Mouse (Mus musculus) midbrain, postnatal 0 days (tissue): ENCODE data around the gene Osbpl2. TPM values are rescaled to one million over a fixed set of nuclear protein-coding genes. Genes with fewer than 3 reads are reported as not detected.

ENCODE experiments used
- ATAC-seq: fragments of 200-750 bp; cut with Nextera tagmentation; 2 replicates; pipeline ENCODE4 v1.8.0; 2017; ENCODE audit warnings: moderate number of reproducible peaks, mild to moderate bottlenecking, moderate TSS enrichment, moderate library complexity; ENCODE audit not compliant: low FRiP score
- DNase-seq: peaks from one replicate; pipeline ENCODE4 v3.0.0-alpha.2; 2015; ENCODE audit warnings: low spot score
- H3K27ac ChIP-seq: fragments of 300-500 bp; sonication (generic); 2 replicates; pipeline ENCODE4 v1.5.1; 2014; ENCODE audit warnings: low read depth, mild to moderate bottlenecking, low read length, mixed read lengths
- H3K27me3 ChIP-seq: fragments of 300-500 bp; sonication (generic); 2 replicates; pipeline ENCODE4 v1.6.1; 2014; ENCODE audit warnings: low read length, control low read depth, mixed read lengths; ENCODE audit not compliant: insufficient read depth
- H3K36me3 ChIP-seq: fragments of 300-500 bp; sonication (generic); 2 replicates; pipeline ENCODE4 v1.6.1; 2014; ENCODE audit warnings: low read length, control low read depth, mixed read lengths; ENCODE audit not compliant: insufficient read depth
- H3K4me1 ChIP-seq: fragments of 300-500 bp; sonication (generic); 2 replicates; pipeline ENCODE4 v1.6.1; 2014; ENCODE audit warnings: mild to moderate bottlenecking, control low read depth, antibody characterized with exemption, low read length, mixed read lengths; ENCODE audit not compliant: insufficient read depth
- H3K4me2 ChIP-seq: fragments of 300-500 bp; sonication (generic); 2 replicates; pipeline ENCODE4 v1.6.1; 2014; ENCODE audit warnings: low read depth, mild to moderate bottlenecking, low read length, mixed read lengths; ENCODE audit not compliant: poor library complexity, severe bottlenecking
- H3K4me3 ChIP-seq: fragments of 300-500 bp; sonication (generic); 2 replicates; pipeline ENCODE4 v1.5.1; 2014; ENCODE audit warnings: low read depth, mild to moderate bottlenecking, low read length, moderate library complexity
- H3K9ac ChIP-seq: fragments of 300-500 bp; sonication (generic); replicated peaks from 2 replicates; pipeline ENCODE4 v1.6.1; 2014; ENCODE audit warnings: mild to moderate bottlenecking, low read length, moderate library complexity, mixed read lengths; ENCODE audit not compliant: poor library complexity, severe bottlenecking
- H3K9me3 ChIP-seq: fragments of 300-500 bp; sonication (generic); 2 replicates; pipeline ENCODE4 v1.6.1; 2016; ENCODE audit warnings: low read length, control low read depth
- CTCF ChIP-seq: IDR thresholded peaks from 2 replicates; pipeline ENCODE4 v1.5.1; 2016; ENCODE audit warnings: antibody characterized with exemption, mild to moderate bottlenecking
- WGBS: fragments of 180-500 bp; shearing (Covaris S2); extraction: QIAGEN DNeasy Blood & Tissue Kit; methylation state at CpG from one replicate; pipeline ENCODE4 v1.1.7; 2014; 5-methylcytosine and 5-hydroxymethylcytosine counted together
- polyA plus RNA-seq: library from polyadenylated mRNA; unstranded; fragments of >200 nt; fragmentation: Nextera tagmentation; extraction: Ambion mirVana; gene quantifications from 2 replicates; pipeline ENCODE4 v1.2.1, GENCODE M21; 2015
- total RNA-seq: library from RNA; depleted of rRNA; stranded (reverse); fragments of >200 nt; gene quantifications from 2 replicates; pipeline ENCODE4 v1.2.3, GENCODE M21; 2014

The Osbpl2 gene
- total and polyA plus RNA-seq, 2 experiments from 2014 or later, result 52.6 to 64.9 TPM

- no peaks in the 10 kb centered on the region for H3K36me3 ChIP-seq
- WGBS, result 95% methylated on average over 4 of the region's 4 CpGs
- ATAC-seq, result no peak
- no peaks in the 10 kb centered on the region for H3K9me3 ChIP-seq
- H3K9ac ChIP-seq, result no peak overlapping the region
- H3K4me2 ChIP-seq, result no peak overlapping the region
- no peaks in the 10 kb centered on the region for H3K4me1 ChIP-seq
- no peak for TF ChIP-seq CTCF
- DNase-seq, result no peak
- H3K27ac ChIP-seq, result no peak overlapping the region
- H3K27me3 ChIP-seq, result no peaks in the 10 kb centered on the region
- H3K4me3 ChIP-seq, result no peak overlapping the region
These were observed 14.1 kb downstream of the Osbpl2 start for GRCm38 (mm10) chr2:180133231-180133630.

GRCm38 (mm10) chr2:180133911-180134310 is 14.8 kb downstream of the Osbpl2 start:
- ATAC-seq (no peak), DNase-seq (no peak)
- no peaks in the 10 kb centered on the region for H3K27me3 ChIP-seq
- no peak overlapping the region for H3K4me3 ChIP-seq
- no peaks in the 10 kb centered on the region for H3K4me1 ChIP-seq
- no peak for TF ChIP-seq CTCF
- H3K9me3 ChIP-seq, result no peaks in the 10 kb centered on the region
- H3K36me3 ChIP-seq, result peaks cover 4% of the 10 kb centered on the region; the same call in 1 of the 2 replicates
- H3K27ac ChIP-seq, result no peak overlapping the region
- H3K4me2 ChIP-seq, result no peak overlapping the region
- H3K9ac ChIP-seq, result no peak overlapping the region
- WGBS, result 86% methylated on average over 3 of the region's 3 CpGs

DNA sequence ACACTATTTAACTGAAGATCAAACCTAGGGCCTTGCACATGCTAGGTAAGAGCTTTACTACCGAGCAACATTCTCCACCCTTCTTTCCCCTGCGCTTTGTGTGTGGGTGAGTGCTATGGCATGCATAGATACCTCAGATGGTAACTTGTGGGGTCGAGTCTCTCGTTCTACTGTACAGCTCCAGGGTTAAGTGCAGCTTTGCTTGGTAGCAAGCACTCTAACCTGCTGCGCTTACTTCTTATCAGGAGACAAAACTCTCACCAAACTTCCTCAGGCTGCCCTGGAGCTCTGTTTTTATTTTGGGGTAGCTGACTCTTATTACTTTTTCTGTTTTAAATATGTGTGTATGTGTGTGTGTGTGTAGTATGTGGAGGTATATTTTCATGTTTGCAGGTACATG is 16.3 kb downstream of the Osbpl2 start:
- Histone ChIP-seq H3K9ac (no peak overlapping the region), H3K27me3 (no peaks in the 10 kb centered on the region), H3K9me3 (no peaks in the 10 kb centered on the region), H3K4me3 (no peak overlapping the region), H3K27ac (no peak overlapping the region), H3K4me1 (no peaks in the 10 kb centered on the region), H3K36me3 (peaks cover 13% of the 10 kb centered on the region), H3K4me2 (no peak overlapping the region)
- no peak for DNase-seq
- WGBS, result 88% methylated on average over 5 of the region's 5 CpGs
- no peak for TF ChIP-seq CTCF
- no peak for ATAC-seq

DNA sequence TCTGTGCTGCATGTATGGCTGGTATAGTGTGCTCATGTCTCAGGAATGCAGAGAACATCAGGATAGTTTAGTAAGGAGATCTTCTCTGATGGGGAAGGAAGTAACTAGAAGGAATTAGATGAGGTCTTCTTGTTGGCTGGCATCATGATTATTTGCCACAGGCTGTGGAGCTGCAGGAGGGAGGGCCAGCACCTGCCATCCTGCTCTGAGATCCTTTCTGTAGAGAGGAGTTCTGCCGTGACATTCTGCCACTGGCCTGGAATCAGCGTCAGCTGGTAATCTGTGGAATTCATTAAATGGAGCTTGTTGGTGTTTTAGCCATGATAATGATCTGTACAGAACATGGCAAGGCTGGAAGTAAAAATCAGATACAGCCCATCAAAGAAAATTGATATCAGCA is 27.0 kb downstream of the Osbpl2 start:
- Histone ChIP-seq H3K27ac (no peak overlapping the region), H3K27me3 (no peaks in the 10 kb centered on the region), H3K4me1 (no peaks in the 10 kb centered on the region), H3K9me3 (no peaks in the 10 kb centered on the region), H3K36me3 (peaks cover 63% of the 10 kb centered on the region), H3K4me2 (no peak overlapping the region), H3K4me3 (no peak overlapping the region), H3K9ac (no peak overlapping the region)
- no peak for TF ChIP-seq CTCF
- no peak for DNase-seq
- 82% methylated on average over 2 of the region's 2 CpGs for WGBS
- ATAC-seq, result no peak

DNA sequence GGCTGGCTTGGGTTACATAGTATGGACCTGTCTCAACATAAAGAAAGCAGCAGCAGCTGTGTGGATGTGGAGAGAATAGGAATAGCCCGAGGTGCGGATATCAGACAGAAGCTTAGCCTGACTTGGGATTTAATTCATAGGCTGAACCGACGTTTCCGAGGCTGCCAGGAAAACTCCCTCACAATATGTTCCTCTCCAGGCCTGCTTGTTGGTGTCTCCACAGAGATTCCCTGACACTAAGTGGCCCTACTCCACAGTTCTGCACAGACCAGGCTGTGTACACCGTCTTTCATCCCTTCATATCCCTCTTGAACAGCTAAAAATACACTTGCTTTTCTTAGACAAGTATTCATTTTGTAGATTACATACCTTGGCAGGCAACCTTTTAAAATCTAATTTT is 28.3 kb downstream of the Osbpl2 start:
- H3K4me3 ChIP-seq, result no peak overlapping the region
- no peak overlapping the region for H3K9ac ChIP-seq
- peaks cover 62% of the 10 kb centered on the region for H3K36me3 ChIP-seq
- no peak for TF ChIP-seq CTCF
- no peaks in the 10 kb centered on the region for H3K9me3 ChIP-seq
- H3K27ac ChIP-seq, result no peak overlapping the region
- H3K27me3 ChIP-seq, result no peaks in the 10 kb centered on the region
- H3K4me1 ChIP-seq, result no peaks in the 10 kb centered on the region
- 80% methylated on average over 6 of the region's 6 CpGs for WGBS
- ATAC-seq (no peak), DNase-seq (no peak)
- H3K4me2 ChIP-seq, result no peak overlapping the region

DNA sequence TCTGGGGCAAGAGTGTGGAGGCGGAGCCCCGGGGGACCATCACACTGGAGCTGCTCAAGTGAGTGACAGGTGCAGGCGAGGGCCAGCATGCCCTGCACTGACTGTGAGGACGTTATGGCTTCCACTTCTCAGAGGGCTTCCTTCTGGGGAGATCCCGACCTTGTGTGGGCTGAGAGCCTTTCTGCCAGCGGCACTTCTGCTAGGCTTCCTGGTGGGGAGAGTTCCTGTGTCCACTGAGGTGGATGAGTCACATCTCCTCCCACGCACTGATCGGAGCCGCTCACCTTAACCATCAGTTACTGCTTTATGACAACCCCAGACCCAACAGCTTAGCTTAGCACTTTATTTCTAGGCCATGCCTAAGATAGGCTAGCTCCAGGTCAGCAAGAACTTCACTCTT is 29.4 kb downstream of the Osbpl2 start:
- ATAC-seq, result no peak
- no peak overlapping the region for H3K9ac ChIP-seq
- no peak overlapping the region for H3K4me3 ChIP-seq
- no peaks in the 10 kb centered on the region for H3K27me3 ChIP-seq
- TF ChIP-seq CTCF, result no peak
- peaks cover 67% of the 10 kb centered on the region for H3K36me3 ChIP-seq
- H3K4me1 ChIP-seq, result no peaks in the 10 kb centered on the region
- no peak overlapping the region for H3K4me2 ChIP-seq
- DNase-seq, result no peak
- WGBS, result 91% methylated on average over 9 of the region's 9 CpGs
- H3K27ac ChIP-seq, result no peak overlapping the region
- no peaks in the 10 kb centered on the region for H3K9me3 ChIP-seq
